Mouse (Mus musculus): ENCODE data around the gene Pex6.
A peak's percentile ranks its signal among the peaks of the same experiment; 100 is the strongest.

Pex6 gene

DNA sequence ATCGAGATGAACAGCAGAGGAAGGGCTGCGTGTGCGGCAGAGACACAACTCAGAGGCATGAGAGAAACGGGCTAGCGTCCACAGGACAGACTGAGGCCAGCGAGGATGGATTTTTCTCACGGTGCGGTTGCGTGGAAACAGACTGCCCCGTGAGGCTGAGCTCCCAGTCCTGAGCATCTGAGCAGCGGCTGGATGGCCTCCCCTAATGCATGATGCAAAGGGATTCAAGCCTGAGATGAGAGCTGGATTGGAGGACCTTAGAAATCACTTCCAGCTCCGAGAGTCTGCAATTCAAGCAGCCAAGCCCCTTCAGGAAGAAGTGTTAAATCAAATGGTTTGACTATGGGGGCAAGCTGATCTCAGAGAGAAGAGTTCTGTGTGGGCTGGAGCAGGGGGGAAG lies 9.8 kb upstream of the Pex6 start:
- DNase-seq (ENCODE audit: low read depth, low spot score): no peak

DNA sequence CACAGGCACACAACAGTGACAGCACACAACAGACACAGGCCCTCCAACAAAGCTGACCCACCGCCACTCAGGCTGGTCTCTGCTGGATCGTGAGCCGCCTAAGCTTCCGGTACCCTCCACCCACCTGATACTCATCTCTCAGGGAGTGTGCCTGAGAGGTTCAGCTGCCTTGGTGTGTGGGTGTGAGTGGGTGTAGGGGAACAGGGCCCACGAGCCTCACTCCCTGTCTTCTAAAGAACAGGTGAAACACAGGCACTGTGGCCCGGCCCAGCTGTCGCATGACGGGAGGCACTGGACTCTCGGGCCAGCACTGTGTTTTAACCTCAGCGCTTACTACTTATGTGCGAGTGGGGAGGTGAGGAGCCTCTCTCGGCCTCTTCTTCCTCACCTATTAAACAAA lies 9.2 kb upstream of the Pex6 start:
- no peak for DNase-seq (ENCODE audit: low read depth, low spot score)

DNA sequence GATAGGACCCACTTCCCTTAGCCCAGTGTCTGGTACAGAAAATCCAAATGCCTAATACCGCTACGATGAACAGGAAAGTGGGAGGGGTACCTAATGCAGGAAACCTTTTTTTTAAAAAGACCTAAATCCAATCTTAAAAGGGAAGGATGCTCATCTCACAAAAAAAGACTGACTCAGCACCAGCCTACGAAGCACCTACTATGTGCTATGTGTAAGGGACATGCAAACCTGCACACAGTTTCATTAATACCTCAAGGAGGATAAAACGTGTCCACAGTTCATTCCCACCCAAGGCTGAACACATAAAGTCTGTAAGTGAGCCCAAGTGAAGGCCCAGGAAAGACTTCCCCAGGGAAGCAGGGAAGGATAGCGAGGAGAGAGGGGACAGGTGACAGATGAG lies 8.8 kb upstream of the Pex6 start:
- no peak for DNase-seq (ENCODE audit: low read depth, low spot score)

DNA sequence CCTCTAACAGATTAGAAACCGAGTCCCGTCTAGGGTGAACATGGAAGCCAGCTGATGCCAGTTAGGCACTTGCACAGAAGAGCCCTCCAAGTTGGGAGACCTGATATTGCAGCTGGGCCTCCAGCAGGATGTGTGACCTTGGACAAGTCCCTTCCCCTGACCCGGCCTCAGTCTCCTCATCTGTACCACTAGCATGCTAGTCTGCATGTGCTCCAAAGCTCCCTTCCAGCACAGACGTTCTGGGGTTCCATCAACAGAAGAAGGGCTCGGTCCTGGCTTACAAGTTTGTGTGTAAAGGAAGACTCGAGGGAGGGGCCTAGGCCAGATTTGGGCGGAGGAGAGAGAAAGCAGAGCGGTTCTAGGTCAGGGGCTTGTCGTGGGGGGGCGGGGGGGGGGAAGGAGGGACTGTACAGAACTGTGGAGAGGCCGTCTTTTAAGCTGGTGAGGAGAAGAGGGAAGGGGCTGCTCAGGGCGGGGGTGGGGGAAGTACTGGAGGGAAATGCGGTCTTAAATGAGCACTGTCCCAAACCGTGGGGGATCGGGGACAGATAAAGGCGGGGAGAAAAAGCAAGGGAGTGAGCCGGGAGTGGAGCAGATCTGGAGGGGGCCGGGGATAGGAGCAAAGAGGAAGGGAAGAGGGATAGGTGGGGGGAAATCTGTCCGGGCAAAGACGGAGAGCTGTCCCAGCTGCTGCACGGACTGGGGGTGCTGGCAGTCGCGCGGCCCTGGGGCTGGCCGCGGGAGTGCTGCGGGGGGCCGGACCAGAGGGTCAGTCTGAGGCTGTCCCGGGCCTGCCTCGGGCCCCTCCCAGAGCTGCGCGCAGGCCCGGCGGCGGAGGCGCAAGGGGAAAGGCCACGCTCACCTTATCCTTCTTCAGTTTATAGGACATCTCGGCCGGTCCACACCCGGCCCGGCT lies 7.0 kb upstream of the Pex6 start:
- DNase-seq (ENCODE audit: low read depth, low spot score): no peak

DNA sequence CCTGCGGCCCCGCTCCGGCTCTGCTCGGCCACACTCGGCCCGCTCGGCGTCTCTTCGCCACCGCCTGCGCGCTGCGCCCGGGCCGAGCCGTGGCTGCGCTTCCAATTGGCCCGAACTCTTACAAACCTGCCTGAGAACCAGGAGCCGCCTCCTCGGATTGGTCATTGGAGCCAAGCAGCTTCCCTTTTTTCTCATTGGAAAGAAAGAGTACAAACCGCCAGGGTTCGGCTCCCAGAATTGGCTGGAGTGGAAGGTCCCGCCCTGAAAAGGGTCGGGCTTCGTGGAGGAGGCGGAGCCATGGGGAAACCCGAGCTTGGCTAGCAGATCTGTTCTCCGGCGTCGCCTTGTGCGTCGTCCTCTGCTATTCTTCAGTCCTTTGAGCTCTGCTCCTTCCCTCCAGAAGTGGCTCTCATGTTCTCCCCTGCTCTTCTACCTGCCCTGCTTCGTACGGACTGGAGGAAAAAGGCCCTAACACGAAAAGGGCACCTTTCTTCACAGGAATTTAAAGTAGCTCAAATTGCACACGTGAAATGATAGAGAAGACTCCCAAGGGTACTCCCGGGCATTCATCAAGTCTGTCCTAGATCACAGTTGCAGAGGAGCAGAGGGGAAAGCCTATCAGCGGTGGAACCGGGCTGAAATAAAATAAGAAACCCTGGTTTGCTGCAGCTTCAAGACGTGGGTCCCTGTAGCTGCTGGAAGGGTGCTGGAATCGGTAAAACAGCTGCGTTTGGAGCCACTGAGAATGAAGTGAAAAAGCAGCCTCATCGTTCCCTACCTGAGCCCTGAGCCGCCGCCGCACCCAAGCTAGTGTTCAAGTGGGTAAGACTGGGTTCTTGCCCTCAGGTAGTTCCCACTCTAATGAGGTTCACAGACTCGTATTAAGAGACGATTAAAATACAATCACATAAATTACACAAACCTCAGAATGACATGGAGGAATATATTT lies 6.1 kb upstream of the Pex6 start, which contains the start of gene Ppp2r5d:
Gene Ppp2r5d (minus strand): TSS at position 225 of the 949 bp plus-strand sequence.
- DNase-seq (ENCODE audit: low read depth, low spot score): peak; percentile 98

DNA sequence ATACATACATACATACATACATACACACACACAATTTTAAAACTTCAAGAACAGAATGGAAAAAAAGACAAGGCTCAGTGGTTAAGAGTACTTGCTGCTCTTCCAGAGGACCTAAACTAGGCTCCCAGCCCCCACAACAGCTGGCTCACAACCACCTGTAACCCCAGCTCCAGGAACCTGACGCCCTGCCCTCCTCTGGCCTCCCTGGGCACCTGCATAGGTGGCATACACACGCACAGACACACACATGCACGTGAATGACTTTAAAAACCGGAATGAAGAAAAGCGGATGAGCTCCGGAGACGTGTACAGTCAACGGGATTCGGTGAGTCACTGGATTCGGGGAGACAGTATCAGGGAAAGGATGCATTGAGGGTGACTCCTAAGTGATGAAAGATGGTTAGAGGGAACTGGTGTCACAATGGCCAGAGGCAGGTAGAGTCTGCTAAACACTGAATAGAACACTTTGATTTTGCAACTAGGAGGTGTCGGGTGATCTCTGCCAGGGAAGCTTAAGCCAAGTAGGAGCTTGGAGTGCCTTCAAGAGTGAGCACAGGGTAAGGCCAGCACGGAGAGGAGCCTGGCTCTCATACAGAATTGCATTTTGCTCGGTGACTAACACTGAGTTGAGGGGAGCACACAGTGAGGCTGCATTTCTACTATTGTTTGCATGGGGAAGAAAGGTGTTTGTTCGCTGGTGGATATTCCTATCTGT lies 4.7 kb upstream of the Pex6 start:
- no peak for DNase-seq (ENCODE audit: low read depth, low spot score)

DNA sequence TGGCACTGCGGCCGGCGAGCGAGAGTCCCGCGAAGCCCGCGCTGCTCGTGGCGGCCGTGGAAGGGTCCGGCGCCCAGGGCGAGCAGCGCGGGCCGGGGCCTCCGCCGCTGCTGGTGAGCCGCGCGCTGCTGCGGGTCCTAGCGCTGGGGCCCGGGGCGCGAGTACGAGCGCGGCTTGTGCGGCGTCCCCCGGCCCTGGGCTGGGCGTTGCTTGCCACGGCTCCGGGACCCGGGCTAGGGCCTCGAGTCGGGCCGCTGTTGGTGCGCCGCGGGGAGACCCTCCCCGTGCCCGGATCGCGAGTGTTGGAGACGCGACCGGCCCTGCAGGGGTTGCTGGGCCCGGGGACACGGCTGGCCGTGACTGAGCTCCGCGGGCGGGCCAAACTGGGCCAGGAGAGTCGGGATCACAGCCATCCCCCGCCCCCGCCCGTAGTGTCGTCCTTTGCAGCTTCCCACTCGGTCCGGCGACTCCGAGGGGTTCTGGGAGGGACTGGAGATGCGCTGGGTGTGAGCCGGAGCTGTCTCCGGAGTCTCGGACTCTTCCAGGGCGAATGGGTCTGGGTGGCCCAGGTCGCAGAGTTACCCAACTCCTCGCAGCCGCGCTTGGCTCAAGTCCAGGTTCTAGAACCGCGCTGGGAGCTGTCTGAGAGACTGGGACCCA lies 479 bp downstream of the Pex6 start:
- no peak for DNase-seq (ENCODE audit: low read depth, low spot score)

DNA sequence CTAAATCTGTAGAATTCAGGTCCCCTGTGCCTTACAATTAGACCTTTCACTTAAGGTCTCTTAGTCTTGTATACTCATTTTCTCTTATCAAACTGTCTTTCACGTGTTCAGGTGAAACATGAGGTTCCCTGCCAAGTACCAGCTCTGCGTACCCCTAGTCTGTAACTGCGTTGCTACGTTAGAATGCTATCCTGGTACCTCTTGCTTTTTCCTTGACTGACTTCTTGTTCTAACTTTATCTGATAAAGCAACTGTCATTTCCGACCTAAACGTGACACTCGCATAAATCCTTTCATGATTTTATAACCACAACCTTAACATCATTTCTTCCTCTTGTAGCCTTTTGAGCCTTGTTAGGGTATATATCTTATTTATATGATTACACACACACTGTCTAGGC lies 1.2 kb downstream of the Pex6 start:
- DNase-seq (ENCODE audit: low read depth, low spot score): no peak

DNA sequence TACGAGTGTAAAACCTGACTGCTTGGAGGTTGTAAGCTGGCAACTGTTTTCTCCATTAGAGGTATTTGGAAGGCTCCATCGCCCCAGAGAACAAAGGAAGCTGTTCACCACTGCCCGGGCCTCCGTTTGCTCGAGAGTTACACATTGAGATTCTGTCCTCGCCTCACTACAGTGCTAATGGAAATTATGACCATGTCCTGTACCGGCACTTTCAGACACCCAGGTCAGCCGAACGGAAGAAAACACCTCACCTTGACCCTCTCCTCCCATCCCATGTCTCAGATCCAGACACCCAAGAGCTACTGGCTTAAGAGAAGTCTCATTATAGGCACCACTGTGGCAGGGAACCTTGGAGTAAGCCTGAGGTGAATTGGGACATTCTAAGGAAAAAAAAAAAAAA lies 2.6 kb downstream of the Pex6 start:
- no peak for DNase-seq (ENCODE audit: low read depth, low spot score)

DNA sequence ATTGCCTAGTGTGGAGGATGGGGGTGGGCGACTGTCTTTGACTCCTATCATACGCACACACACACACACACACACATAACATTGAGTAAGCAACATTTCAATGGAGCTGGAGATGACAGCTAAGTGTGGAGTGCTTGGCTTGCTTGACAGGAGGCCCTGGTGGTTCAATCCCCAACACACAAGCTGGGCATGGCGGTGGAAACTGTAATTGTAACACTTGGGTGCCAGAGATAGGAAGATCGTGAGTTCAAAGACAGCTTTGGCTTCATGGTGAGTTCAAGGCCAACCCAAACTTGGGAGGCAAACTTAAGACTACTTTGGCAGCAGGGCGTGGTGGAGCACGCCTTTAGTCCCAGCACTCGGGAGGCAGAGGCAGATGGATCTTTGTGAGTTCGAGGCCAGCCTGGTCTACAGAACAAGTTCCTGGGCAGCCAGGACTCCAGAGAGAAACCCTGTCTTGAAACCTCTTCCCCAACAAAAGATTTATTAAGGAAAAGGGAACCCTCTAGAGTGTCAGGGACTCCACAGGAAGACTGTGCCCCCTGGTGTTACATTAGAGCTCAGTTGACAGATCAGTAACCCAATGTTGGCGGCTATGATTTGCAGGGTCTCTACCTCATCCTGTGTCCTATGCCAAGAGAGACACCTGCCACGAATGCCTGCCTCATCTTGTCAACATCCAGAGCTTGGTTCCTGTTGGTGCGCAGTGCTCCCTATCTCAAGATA lies 3.7 kb downstream of the Pex6 start:
- DNase-seq (ENCODE audit: low read depth, low spot score): peak; percentile 59

DNA sequence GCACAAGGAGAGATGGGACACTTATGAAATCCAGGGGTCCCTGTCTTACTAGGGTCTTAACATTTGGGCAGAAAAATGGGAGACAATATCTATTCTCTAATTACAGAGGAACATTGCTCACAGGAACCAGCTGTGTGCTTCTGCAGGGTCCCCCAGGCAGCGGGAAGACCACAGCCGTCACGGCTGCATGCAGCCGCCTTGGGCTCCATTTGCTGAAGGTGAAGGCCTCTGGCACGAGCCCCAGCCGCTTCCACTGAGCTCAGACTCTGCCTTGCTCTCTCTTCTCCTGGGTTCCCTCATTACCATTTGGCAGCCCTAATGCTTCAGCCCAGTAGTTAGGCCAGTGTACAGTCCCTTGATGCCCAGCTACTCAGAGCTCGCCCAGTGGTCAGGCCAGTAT lies 9.8 kb downstream of the Pex6 start:
- no peak for DNase-seq (ENCODE audit: low read depth, low spot score)

DNA sequence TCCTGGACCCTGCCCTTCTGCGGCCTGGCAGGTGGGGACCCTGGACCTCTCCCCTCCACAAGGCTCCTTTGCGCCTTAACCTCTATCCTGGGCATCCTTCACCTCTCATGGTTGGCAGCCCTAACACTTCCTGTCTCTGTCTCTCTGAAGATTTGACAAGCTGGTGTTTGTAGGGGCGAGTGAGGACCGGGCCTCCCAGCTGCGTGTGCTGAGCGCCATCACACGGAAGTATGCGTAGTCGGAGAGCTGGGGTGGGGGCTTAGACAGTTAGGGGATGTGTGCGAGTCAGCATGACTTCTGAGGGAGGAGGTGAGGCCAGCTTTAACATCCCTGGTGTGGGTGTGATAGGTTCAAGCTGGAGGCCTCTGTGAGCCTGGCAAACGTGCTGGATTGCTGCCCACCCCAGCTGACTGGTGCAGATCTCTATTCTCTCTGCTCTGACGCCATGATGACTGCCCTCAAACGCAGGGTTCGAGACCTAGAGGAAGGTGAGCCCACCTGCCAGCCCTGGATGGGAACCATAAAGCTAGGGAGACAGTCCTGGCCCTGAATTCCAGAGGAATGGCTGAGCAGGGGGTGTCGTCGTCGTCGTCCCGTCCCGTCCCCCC lies 13.3 kb downstream of the Pex6 start:
- DNase-seq (ENCODE audit: low read depth, low spot score): no peak

DNA sequence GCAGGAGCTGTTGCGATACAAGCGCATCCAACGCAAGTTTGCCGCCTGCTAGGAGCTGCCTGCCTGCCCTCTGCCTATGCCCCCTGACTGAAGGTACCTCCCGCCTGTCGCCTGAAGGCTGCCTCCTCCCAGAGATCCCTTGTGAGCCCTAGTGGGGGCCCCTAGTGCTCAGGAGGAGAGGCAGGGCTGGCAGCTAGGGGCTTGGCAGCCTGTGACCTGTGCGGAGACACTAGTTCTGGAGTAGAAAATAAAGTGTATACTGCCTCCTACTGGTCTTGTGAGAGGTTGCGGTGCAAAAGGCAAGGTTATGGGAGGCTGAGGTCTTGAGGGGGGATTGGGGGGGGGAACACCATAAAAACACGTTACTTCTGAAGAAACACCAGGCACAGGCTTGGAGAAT lies 14.0 kb downstream of the Pex6 start:
- peak; percentile 54 for DNase-seq (ENCODE audit: low read depth, low spot score)

DNA sequence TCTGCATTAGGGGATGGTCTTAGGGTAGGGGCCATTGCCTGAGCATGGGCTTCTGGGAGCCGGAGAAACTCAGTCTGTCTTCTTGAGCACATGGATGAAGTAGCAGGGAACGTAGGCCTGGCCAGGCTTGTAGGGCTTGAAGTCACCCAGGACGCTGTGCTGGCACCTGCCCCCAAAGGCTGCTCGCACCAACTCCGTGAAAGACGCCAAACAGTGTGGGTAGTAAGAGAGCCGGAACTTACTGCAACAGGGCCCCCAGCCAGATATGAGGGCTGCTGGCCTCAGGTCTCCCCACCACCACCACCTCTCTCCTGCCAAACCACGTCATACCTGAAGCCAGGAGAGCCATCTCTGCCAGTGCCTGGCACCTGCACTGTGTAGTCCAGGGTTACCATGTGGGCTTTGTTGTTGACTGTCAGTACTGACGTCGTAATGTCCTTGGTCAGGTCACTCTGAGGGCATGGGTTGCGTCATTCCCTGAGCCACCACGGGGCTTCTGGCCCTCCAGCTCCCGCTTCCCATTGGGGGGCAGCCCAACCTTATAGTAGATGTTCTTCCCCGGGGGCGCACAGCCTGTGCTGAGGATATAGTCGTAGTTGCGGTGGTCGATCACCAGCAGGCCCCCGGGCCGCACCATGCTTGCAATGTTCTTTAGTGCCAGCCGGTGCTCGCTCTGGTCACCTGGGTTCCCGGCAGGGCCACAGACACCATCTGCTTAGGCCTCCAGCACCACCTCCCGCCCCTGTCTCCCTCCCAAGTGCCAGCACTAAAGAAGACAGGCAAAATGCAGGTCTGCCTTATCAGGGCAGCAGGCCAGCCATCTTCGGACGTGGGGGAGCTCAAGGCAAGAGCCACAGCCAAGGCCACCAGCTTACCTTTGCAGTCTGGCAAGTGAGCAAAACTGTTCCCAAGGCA lies 14.7 kb downstream of the Pex6 start:
- DNase-seq (ENCODE audit: low read depth, low spot score): no peak

DNA sequence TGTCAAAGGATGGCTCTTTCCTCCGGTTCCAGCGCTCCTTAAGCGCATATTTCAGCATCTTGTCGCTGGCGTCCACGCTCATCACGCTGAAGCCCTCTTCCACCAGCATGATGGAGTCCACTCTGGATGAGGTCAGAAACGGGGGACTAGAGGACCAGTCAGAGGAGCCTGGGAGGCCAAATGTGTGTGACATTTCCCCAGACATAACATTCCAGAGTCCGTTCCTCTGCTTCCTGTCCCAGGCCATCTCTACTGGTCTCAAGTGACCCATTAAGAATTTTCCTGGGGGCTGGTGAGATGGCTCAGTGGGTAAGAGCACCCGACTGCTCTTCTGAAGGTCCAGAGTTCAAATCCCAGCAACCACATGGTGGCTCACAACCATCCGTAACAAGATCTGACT lies 16.0 kb downstream of the Pex6 start:
- DNase-seq (ENCODE audit: low read depth, low spot score): no peak

DNA sequence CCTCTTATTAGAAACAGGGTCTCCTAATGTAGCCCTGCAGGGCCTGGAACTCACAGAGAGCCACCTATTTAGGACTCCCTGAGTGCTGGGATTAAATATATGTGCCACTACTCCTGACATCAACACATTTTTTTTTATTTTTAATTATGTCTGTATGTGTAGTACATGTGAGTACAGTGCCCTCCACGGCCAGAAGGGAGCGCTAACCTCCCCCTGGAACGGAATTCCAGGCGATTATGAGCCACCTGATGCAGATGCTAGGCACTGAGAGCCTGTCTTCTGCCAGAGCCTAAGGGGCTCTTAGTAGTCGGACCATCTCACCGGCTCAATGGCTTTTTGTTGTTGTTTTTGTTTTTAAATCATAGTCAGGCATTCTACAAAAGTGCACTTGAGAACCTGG lies 16.8 kb downstream of the Pex6 start:
- peak; percentile 56 for DNase-seq (ENCODE audit: low read depth, low spot score)

DNA sequence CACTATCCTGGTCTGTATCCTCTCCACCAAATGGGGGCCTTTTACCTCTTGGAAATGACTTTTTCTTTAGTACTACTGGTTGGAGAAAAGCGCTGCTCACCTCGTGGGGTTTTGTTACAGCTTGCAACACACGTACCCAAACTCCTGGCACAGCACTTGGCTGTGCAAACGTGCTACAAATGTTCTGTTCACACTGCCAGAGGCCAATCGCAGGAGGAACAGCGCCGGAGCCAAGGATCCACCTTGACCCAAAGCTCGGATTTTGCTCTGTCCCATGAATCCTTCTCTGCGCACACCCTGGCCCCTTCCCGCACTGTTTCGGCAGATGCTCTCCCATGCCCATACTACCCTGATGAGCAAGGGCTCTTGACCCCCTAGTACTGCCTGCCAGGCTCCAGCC lies 17.2 kb downstream of the Pex6 start:
- no peak for DNase-seq (ENCODE audit: low read depth, low spot score)

DNA sequence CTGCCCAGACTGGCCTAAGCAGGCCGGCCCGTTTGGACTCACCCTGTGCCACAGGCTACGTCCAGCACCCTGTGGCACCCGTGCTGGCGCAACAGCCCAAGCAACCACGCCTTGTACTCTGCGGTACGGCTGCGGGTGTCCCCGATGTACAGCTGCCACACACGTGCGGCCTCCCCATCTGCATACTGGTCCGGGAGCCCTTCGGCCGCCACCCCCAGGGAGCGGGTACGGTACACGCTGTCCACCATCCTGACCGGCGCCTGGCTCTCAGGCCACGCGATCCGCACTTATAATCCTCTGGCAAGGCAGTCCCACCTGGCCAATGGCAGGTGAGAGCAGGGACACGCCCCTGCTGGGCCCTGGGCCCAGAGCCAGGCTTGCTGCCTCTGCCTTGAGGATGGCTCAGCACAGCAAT lies 17.6 kb downstream of the Pex6 start, which contains the start of gene Gnmt:
Gene Gnmt (minus strand): TSS at position 265 of the 415 bp plus-strand sequence.
- DNase-seq (ENCODE audit: low read depth, low spot score): no peak

DNA sequence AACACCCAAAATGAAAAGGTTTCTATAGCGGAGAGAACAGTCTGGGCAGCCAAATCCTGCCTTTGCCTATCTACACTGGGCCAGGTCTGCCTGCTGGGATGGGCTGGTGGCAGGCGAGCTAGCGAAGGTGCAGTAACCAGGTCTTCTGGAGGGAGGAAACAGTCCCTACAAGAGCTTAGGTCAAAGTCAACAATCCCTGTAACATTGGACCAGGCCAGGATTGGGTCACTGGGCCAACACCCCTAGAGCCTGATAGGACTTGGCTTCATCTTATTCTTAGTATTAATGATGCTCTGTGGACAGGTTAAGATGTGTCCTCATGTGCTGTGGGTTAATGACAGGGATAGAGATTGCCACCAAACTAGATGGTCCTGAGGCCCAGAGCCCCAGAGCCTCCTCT lies 22.8 kb downstream of the Pex6 start:
- DNase-seq (ENCODE audit: low read depth, low spot score): no peak
